Mouse (Mus musculus) E14TG2a.4 (cell line): Measurements from ENCODE around the gene A930033H14Rik.

ENCODE experiments used
- CTCF ChIP-seq: conservative IDR thresholded peaks from 2 replicates; pipeline ENCODE4 v1.5.1; 2014; ENCODE audit warnings: low read length
- NANOG ChIP-seq: IDR thresholded peaks from 2 replicates; pipeline ENCODE4 v1.6.1; 2014; ENCODE audit warnings: borderline replicate concordance, low read length, mixed read lengths
- POU5F1 ChIP-seq: IDR thresholded peaks from 2 replicates; pipeline ENCODE4 v1.6.1; 2014; ENCODE audit warnings: low read length, borderline replicate concordance

DNA sequence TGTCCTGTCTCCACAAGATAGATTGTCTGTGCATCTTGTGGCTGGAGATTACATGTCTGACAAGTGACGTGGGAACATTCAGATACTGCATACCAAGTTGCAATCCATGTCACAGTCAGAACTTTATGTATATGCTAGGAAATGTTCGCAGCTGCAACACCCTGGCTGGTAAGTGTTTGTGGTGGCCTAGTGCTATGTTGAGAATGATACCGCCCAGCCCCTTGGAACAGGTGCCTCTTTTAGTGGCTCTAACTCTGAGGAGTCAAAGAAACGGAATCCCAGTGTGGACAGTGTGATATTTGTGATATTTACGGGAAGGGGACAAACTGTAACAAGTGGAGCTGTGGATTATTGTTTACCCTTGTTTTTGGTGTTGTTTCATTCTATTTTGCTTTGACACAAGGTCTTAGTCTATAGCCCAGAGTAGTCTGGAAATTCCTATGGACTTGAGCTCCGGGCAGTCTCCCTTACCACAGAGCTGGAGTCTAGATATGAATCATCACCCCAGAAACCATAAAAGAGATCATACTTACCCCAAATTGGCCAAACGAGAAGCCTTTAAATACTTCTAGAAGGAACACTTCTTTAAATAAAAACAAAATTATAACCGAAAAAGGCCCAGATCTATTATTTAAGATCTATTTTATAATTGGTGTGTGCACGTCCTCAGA, 25.0 kb downstream of the A930033H14Rik start:
- TF ChIP-seq CTCF (no peak), NANOG (no peak), POU5F1 (no peak)
